Mouse (Mus musculus) embryonic facial prominence, embryonic 15.5 days (tissue): ENCODE data around the gene Lce1k. TPM values are rescaled to one million over a fixed set of nuclear protein-coding genes. Genes with fewer than 3 reads are reported as not detected.

ENCODE experiments used
- polyA plus RNA-seq: library from polyadenylated mRNA; unstranded; fragments of >200 nt; fragmentation: Nextera tagmentation; extraction: Ambion mirVana; gene quantifications from 2 replicates; pipeline ENCODE4 v1.2.1, GENCODE M21; 2015

Gene Lce1k
- polyA plus RNA-seq, 1 experiment from 2014 or later, result 2.4 TPM

Other genes starting within 250 kb of the Lce1k start
- 11.6 and 13.2 TPM in 2 replicates for gene Ivl, start 234.2 kb downstream of the Lce1k start, polyA plus RNA-seq
- not detected in 2 replicates for gene Smcp, start 218.9 kb downstream of the Lce1k start, polyA plus RNA-seq
- 0.89 and 1.1 TPM in 2 replicates for gene 2210017I01Rik, start 200.4 kb downstream of the Lce1k start, polyA plus RNA-seq
- 7.3 TPM in 2 replicates for gene Lce6a, start 186.2 kb downstream of the Lce1k start, polyA plus RNA-seq
- gene Lce1a1, start 159.6 kb downstream of the Lce1k start, polyA plus RNA-seq, result 6.2 and 8.1 TPM in 2 replicates
- gene Lce1b, start 151.0 kb downstream of the Lce1k start, polyA plus RNA-seq, result 2.0 and 2.4 TPM in 2 replicates
- gene Lce1a2, start 137.6 kb downstream of the Lce1k start, polyA plus RNA-seq, result 8.7 and 11.9 TPM in 2 replicates
- 4.5 and 8.4 TPM in 2 replicates for gene Lce1c, start 128.6 kb downstream of the Lce1k start, polyA plus RNA-seq
- gene Lce1d, start 120.7 kb downstream of the Lce1k start, polyA plus RNA-seq, result 2.1 and 3.6 TPM in 2 replicates
- 1.0 and 2.4 TPM in 2 replicates for gene Lce1e, start 98.8 kb downstream of the Lce1k start, polyA plus RNA-seq
- gene Lce1f, start 87.5 kb downstream of the Lce1k start, polyA plus RNA-seq, result 1.5 and 3.7 TPM in 2 replicates
- gene Gm38119, start 68.8 kb downstream of the Lce1k start, polyA plus RNA-seq, result not detected in 2 replicates
- 0.56 and 1.8 TPM in 2 replicates for gene Lce1g, start 55.6 kb downstream of the Lce1k start, polyA plus RNA-seq
- gene Lce1h, start 42.8 kb downstream of the Lce1k start, polyA plus RNA-seq, result 1.4 and 3.7 TPM in 2 replicates
- 2.4 and 7.3 TPM in 2 replicates for gene Lce1i, start 29.0 kb downstream of the Lce1k start, polyA plus RNA-seq
- gene Lce1j, start 17.4 kb downstream of the Lce1k start, polyA plus RNA-seq, result 0.74 and 1.5 TPM in 2 replicates
- 1.9 and 6.5 TPM in 2 replicates for gene Kprp, start 19.4 kb upstream of the Lce1k start, polyA plus RNA-seq
- 0.45 and 2.5 TPM in 2 replicates for gene Lce1l, start 43.4 kb upstream of the Lce1k start, polyA plus RNA-seq
- 0.25 and 0.46 TPM in 2 replicates for gene 2310050C09Rik, start 62.3 kb upstream of the Lce1k start, polyA plus RNA-seq
- gene Lce3a, start 118.3 kb upstream of the Lce1k start, polyA plus RNA-seq, result 29.8 and 90.3 TPM in 2 replicates
- 7.3 and 33.8 TPM in 2 replicates for gene Lce3b, start 125.1 kb upstream of the Lce1k start, polyA plus RNA-seq
- 15.4 and 56.9 TPM in 2 replicates for gene Lce3c, start 136.6 kb upstream of the Lce1k start, polyA plus RNA-seq
- gene Lce3d, start 149.5 kb upstream of the Lce1k start, polyA plus RNA-seq, result 2.3 and 5.7 TPM in 2 replicates
- 12.5 and 39.4 TPM in 2 replicates for gene Lce3e, start 159.2 kb upstream of the Lce1k start, polyA plus RNA-seq
- gene Lce3f, start 184.3 kb upstream of the Lce1k start, polyA plus RNA-seq, result 81.7 and 147 TPM in 2 replicates
- gene Crct1, start 207.8 kb upstream of the Lce1k start, polyA plus RNA-seq, result 71.5 and 108 TPM in 2 replicates
- gene Lce1m, start 211.2 kb upstream of the Lce1k start, polyA plus RNA-seq, result 1.4 and 1.7 TPM in 2 replicates